Mouse (Mus musculus) megakaryocyte, embryonic 14.5 days (primary cell): ENCODE measurements at regions not wholly inside any gene's neighbourhood (a gene's known extent, or its start where the extent isn't known, plus 50 kb on each side); places are given as distances from the start of the nearest gene placed in this dataset.
A peak's percentile ranks its signal among the peaks of the same experiment; 100 is the strongest.

Source experiments
- H3K27me3 ChIP-seq: replicated peaks from 2 replicates; pipeline ENCODE3; 2012; ENCODE audit warnings: inconsistent platforms
- H3K36me3 ChIP-seq: replicated peaks from 2 replicates; pipeline ENCODE3; 2012; ENCODE audit warnings: low read length, inconsistent platforms, mixed read lengths
- H3K4me1 ChIP-seq: 2 replicates; pipeline ENCODE4 v1.6.1; 2012; ENCODE audit warnings: inconsistent platforms
- H3K4me3 ChIP-seq: replicated peaks from 2 replicates; pipeline ENCODE3; 2012; ENCODE audit warnings: moderate library complexity, mild to moderate bottlenecking, inconsistent platforms
- H3K9me3 ChIP-seq: 2 replicates; pipeline ENCODE4 v1.6.1; 2012; ENCODE audit warnings: inconsistent platforms
- FLI1 ChIP-seq: IDR thresholded peaks from 2 replicates; pipeline ENCODE4 v1.6.1; 2012; ENCODE audit warnings: low read length, inconsistent platforms, mixed read lengths
- GATA1 ChIP-seq: IDR thresholded peaks from 3 replicates; pipeline ENCODE4 v1.6.1; 2012; ENCODE audit warnings: mixed read lengths, low read length, inconsistent platforms, borderline replicate concordance

GRCm38 (mm10) chr6:137931318-137931717, 148.4 kb downstream of the Slc15a5 start:
- H3K4me1 ChIP-seq, result peaks cover 3% of the 10 kb centered on the region; the same call in 1 of the 2 replicates
- peaks cover 23% of the 10 kb centered on the region for H3K9me3 ChIP-seq
- no peak for TF ChIP-seq FLI1
- TF ChIP-seq GATA1, result no peak
- H3K27me3 ChIP-seq, result no peaks in the 10 kb centered on the region
- H3K4me3 ChIP-seq, result peak overlapping the region; percentile 79
- H3K36me3 ChIP-seq, result no peaks in the 10 kb centered on the region

GRCm38 (mm10) chr6:137923364-137923763, 156.4 kb downstream of the Slc15a5 start:
- Histone ChIP-seq H3K27me3 (no peaks in the 10 kb centered on the region), H3K4me1 (no peaks in the 10 kb centered on the region), H3K4me3 (no peak overlapping the region), H3K36me3 (no peaks in the 10 kb centered on the region), H3K9me3 (peaks cover 22% of the 10 kb centered on the region)
- TF ChIP-seq GATA1, result no peak
- no peak for TF ChIP-seq FLI1

- no peak overlapping the region for H3K4me3 ChIP-seq
- H3K9me3 ChIP-seq, result peaks cover 11% of the 10 kb centered on the region; the same call in 1 of the 2 replicates
- no peaks in the 10 kb centered on the region for H3K36me3 ChIP-seq
- no peaks in the 10 kb centered on the region for H3K4me1 ChIP-seq
- TF ChIP-seq GATA1 (no peak), FLI1 (no peak)
- no peaks in the 10 kb centered on the region for H3K27me3 ChIP-seq
Observed at GRCm38 (mm10) chr6:137918156-137918555, 161.6 kb downstream of the Slc15a5 start.

- Histone ChIP-seq H3K9me3 (peaks cover 24% of the 10 kb centered on the region), H3K4me1 (no peaks in the 10 kb centered on the region), H3K27me3 (no peaks in the 10 kb centered on the region), H3K4me3 (no peak overlapping the region), H3K36me3 (no peaks in the 10 kb centered on the region)
- TF ChIP-seq FLI1, result no peak
- TF ChIP-seq GATA1, result no peak
Observed at GRCm38 (mm10) chr6:137907836-137908235, 153.5 kb downstream of the Dera start.
